Mouse (Mus musculus) gastrocnemius, postnatal 36 days (tissue): ENCODE results near the gene Nrxn1. TPM values are rescaled to one million over a fixed set of nuclear protein-coding genes. Genes with fewer than 3 reads are reported as not detected.

Experiments
- DNase-seq, 2 experiments: peaks; one replicate each; pipeline ENCODE4 v3.0.0; 2022
- intact Hi-C: fragments of 180-260 bp; cut with DNase I; formaldehyde crosslinking; loops from one replicate; pipeline ENCODE4 v1.15.1; 2025
- total RNA-seq, 2 experiments: library from RNA; stranded (reverse); gene quantifications; 2 replicates each; pipeline ENCODE4 v1.2.3; 2021

Gene Nrxn1
- total RNA-seq, 2 experiments from 2014 or later, result 0.38 to 0.49 TPM

- intact Hi-C loops, result no loop called here
- DNase-seq, result no peak
Observed at GRCm38 (mm10) chr17:90695086-90695584, 397.7 kb downstream of the Nrxn1 start.

DNA sequence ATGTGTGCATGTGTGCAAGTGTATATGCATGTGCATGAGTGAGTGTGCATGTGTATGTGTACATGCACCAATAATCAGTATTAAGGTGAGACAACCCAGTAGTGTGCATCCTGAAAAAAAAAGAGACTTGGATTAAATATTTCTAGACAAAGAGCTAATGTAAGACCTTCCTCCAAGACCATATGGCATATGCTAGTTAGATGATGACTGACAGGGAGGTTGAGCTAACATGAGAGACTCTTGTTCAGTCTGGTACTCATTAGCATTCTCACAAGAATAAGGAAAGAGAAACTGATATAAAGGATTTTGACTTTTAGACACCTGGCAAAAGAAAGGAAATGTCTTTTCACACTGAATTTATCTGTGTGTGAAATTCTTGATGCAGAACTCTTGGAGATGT is 408.7 kb downstream of the Nrxn1 start:
- no peak for DNase-seq
- intact Hi-C loops, result no loop called here

DNA sequence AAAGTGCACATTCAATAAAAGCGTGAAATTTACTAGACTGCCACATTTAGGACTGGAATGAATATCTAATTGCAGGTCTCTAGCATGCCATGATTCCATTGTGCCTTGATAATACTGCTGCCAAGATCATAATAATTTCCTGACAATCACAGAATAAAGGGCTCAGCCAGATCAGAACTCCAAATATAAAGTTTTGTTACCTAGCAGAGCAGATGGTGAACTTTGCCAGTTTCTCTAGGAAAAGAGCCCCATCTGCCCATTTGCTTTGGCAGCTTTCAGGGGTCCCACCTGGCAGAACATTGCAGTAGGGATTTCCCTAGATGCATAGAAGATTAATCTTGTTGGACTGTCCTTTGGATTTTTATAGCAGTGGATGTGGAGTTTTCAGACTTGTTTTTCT is 411.9 kb downstream of the Nrxn1 start:
- no peak for DNase-seq
- intact Hi-C loops, result no loop called here

DNA sequence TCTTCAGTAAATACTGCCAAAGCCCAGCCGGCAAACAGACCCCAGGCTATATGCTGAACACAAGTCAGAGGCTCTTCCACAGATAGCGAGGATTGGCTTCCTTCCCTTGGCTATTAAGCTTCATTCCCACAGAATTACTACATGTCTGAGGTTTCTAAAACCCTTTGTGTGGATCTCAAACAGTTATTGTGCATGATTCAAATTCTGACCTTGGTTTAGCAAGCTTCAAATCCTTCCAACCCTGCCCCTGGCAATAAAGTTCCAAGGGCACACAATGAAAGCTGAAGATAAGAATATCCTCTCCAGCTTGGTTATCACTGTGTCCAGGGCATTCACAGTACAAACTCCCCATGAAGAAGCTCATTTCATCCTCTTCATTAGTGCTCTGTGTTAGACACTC is 416.2 kb downstream of the Nrxn1 start:
- DNase-seq, result no peak
- intact Hi-C loops, result no loop called here

DNA sequence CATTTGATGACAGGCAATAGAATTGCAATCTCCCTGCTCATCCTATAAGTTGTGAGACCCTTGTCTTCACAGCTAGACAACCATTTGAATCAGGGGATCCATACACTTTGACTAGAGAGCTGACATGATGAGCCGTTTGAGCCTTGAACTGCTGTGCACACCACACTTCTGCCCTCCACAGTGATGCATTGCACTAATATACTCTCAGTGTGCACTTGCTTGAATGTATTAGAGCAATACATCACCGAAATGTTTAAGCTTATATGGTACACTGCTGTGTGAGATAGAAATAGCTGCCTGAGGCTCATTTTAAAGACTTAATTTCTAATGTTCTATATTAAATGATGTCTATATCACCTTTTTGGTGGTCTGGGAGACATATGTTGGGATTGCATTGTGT is 430.6 kb downstream of the Nrxn1 start:
- no peak for DNase-seq
- intact Hi-C loops, result no loop called here

DNA sequence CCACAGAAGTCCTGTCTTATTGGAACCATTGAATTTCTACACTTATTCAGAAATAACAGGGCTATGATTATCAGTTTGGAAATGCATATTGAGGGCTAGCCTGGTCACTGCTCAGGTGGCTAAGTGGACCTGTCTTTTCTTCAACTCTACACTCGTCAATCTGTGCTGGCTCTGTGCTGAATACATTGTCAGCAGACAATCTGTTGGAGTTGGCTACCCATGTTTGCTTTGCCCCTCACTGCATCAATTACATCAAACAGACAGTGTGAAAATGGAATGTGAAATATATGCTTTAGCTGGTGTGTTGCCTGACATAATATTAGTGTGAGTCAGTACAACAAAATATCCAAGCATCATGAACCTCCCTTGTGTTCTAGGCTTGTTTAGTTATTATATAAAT is 438.4 kb downstream of the Nrxn1 start:
- no peak for DNase-seq
- intact Hi-C loops, result no loop called here

- DNase-seq, result no peak
- intact Hi-C loops, result no loop called here
Observed at GRCm38 (mm10) chr17:90653347-90653746, 439.5 kb downstream of the Nrxn1 start.

- no peak for DNase-seq
- intact Hi-C loops, result no loop called here
Observed at GRCm38 (mm10) chr17:90650279-90650678, 442.6 kb downstream of the Nrxn1 start.

GRCm38 (mm10) chr17:90638970-90639524 is 453.8 kb downstream of the Nrxn1 start:
- intact Hi-C loops, result no loop called here

GRCm38 (mm10) chr17:90638183-90638727 is 454.6 kb downstream of the Nrxn1 start:
- intact Hi-C loops, result no loop called here
- no peak for DNase-seq

More at GRCm38 (mm10) chr17:90638970-90639524, 453.8 kb downstream of the Nrxn1 start:
- no peak for DNase-seq

- DNase-seq, result no peak
- intact Hi-C loops, result no loop called here
Observed at GRCm38 (mm10) chr17:90631371-90631770, 461.5 kb downstream of the Nrxn1 start.

GRCm38 (mm10) chr17:90629851-90630250 is 463.0 kb downstream of the Nrxn1 start:
- intact Hi-C loops, result no loop called here
- DNase-seq, result no peak

DNA sequence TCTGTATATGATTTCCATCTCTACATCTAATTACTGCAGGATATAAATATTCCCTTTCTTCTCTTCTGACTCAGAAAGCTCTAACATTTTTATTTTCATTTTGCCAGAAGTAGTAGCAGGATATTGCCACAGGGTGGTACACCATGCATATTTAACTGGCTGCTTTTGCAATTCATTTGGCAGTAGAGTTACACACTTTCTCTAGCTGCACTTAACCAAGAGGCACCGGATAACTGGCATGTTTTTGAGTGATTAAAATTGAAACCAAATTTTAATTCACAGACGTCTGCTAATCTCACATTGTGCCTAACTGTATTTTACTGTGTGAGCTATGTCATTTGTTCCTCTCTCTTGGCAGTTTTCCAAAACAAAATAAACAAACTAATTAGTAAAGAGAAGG is 464.4 kb downstream of the Nrxn1 start:
- intact Hi-C loops, result no loop called here
- no peak for DNase-seq

- intact Hi-C loops, result no loop called here
- no peak for DNase-seq
Observed at GRCm38 (mm10) chr17:90628004-90628403, 464.9 kb downstream of the Nrxn1 start.

GRCm38 (mm10) chr17:90627395-90627794 is 465.5 kb downstream of the Nrxn1 start:
- intact Hi-C loops, result no loop called here
- DNase-seq, result no peak

DNA sequence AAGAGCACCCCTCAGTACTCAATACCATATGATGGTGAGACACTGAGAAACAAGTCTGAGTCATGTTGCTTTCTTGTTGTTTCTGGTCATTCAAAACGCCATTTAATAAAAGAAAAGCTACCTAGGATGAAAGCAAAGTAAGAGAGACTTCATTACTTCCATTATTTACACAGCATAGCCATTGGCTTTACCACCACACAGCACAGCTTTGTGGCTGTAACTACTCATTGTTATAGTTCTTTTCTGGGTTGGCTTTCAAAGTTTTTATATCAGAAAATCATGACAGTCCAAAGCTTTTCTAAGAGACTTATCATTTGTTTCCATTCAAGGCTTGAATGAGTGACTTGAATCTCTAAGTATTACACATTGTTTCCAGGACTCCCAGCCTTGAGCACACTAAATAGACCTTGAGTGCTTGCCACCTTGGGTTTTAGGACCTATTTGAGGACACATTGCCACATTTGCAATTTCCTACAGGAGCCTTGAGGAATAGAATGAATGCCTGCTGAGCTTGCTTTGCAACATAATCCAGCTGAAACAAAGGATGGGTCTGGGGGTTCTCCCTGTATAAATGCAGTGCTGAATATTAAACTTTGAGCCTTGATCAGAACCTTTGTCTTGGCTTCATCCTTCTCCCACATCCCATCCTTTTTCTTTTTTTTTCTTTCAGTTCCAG is 468.1 kb downstream of the Nrxn1 start:
- intact Hi-C loops, result no loop called here
- DNase-seq, result no peak

DNA sequence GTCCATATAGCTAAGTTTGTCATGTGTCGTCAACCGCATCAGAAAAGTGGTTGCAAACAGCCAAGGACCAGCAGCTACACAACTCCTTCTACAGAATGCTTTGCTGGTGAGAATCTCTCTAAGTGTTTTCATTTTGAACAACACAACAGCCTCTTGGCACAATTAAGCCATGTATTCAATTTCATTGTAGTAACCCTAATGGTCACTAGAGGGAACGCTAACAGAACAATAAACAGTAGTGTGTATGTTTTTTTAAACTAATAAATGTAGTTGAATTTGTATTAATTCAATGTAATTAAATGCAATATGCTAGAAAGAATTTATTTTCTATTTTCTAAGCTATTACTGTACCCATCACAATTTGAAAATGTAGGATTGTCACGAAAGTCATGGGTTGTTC is 471.0 kb downstream of the Nrxn1 start:
- intact Hi-C loops, result no loop called here
- DNase-seq, result no peak

- intact Hi-C loops, result no loop called here
Observed at GRCm38 (mm10) chr17:90615019-90615418, 477.9 kb downstream of the Nrxn1 start.

GRCm38 (mm10) chr17:90607427-90607806 is 485.5 kb downstream of the Nrxn1 start:
- no peak for DNase-seq
- intact Hi-C loops, result no loop called here

More at GRCm38 (mm10) chr17:90615019-90615418, 477.9 kb downstream of the Nrxn1 start:
- DNase-seq, result no peak

DNA sequence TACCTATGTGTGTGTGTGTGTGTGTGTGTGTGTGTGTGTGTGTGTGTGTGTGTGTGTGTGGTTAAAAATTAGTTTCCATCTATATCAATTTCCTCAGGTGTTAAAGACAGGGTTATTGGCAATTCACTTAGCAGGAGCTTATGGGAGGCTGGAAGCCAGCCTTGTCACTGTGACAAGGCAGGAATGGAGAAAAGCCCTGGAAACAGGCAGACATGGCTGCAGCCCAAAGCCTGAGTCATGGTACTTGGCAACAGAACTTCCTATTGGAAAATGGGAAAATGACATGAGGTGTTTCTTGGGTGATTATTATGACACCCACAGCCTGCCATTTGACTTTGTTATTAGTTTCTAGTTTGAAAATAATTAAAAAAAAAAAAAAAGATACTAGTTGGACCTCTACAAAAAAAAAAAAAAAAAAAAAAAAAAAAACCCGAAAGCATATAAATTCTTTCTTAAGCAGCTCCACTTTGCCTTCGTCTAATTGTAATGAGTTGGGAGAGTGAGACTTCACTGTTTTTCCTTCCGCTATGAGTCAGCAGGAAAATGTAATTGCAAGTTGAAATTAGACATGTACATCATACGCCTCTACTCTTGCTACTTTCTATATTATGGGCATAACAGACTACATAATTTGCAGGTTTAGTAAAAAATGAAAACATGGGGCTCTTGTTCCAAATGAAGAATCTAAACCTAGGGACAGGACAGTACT is 486.0 kb downstream of the Nrxn1 start:
- intact Hi-C loops, result no loop called here
- DNase-seq, result peak; percentile 34 to 42
